Mouse (Mus musculus) lung, adult 2 months (tissue): ENCODE measurements around the gene E130114P18Rik.

Experiments used
- CTCF ChIP-seq: fragments of 200-500 bp; IDR thresholded peaks from 2 replicates; pipeline ENCODE4 v1.5.1; 2011; ENCODE audit warnings: mild to moderate bottlenecking, low read length, control low read depth; ENCODE audit not compliant: insufficient read depth
- POLR2A ChIP-seq: fragments of 200-500 bp; IDR thresholded peaks from 2 replicates; pipeline ENCODE4 v1.6.1; 2011; ENCODE audit warnings: low read depth, mild to moderate bottlenecking, control low read depth, low read length, borderline replicate concordance; ENCODE audit errors: extremely low read depth

GRCm38 (mm10) chr4:97806924-97807323, 29.0 kb upstream of the E130114P18Rik start:
- no peak for TF ChIP-seq CTCF
- no peak for TF ChIP-seq POLR2A
